Mouse (Mus musculus): ENCODE data around the gene Ankrd11. TPM values are rescaled to one million over a fixed set of nuclear protein-coding genes. Genes with fewer than 3 reads are reported as not detected.
A peak's percentile ranks its signal among the peaks of the same experiment; 100 is the strongest.

Gene Ankrd11
- total and polyA plus RNA-seq, 2 experiments from 2014 or later: 24.3 to 65.8 TPM

DNA sequence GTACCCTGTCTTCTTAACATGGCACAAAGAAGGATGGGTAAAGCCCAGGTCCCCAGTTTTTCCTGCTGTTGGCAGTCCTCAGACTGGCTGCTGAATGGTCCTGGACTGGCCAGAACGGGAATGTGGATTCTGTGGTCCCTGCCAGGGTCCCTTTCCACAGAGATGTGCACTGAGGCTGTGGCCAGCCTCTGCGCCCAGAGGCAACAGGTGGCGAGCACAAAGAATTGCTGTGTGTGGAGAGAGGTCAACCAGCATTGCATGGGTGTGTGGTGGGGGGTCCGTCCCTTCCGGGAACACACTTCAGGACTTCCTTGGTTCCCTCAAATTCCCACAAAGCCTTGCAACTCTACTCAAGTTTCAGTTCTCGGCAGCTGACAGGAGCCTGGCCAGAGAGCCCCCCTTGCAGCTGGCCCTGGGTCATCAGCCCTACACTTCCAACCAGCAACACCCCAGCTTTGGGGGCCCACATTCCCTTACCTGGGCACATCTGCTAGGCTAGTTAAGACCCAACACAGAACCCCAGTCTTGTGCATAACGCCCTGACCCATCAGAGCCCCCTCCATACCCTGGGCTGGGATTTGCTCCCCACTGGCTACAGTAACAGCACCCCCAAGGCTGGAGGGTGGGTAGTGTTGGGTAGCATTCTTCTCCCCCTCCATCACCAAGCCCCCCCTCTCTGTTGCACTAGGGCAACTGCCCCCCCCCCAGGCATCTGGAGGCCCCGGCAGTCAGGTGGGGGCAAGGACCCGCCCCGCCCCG is 192.7 kb downstream of the Ankrd11 start:
- no peaks in the 10 kb centered on the region for H3K9me3 ChIP-seq (replicated peaks; ENCODE audit: control insufficient read depth, low read length)
- no peak for DNase-seq (ENCODE audit: low spot score)
- WGBS: 81% methylated on average over 11 of the region's 11 CpGs
- H3K4me1 ChIP-seq (ENCODE audit: control insufficient read depth, insufficient read depth): 0 out of 2 replicates have a peak, but pooled peaks cover 5% of the 10 kb centered on the region
- ATAC-seq (ENCODE audit: insufficient read depth, low read depth): no peak
- TF ChIP-seq CTCF (IDR thresholded peaks at IDR 0.05; ENCODE audit: low read depth) (no peak), EP300 (IDR thresholded peaks at IDR 0.05; ENCODE audit: low read depth) (no peak)
- H3K36me3 ChIP-seq (replicated peaks; ENCODE audit: control insufficient read depth, insufficient read depth, low read length): no peaks in the 10 kb centered on the region
- H3K27me3 ChIP-seq (ENCODE audit: control insufficient read depth, insufficient read depth, low read length): 0 out of 2 replicates have a peak, but pooled peaks cover 3% of the 10 kb centered on the region
- no peak overlapping the region for H3K27ac ChIP-seq (ENCODE audit: low read depth)
- no peak overlapping the region for H3K4me2 ChIP-seq (ENCODE audit: low read depth, low read length)
- H3K9ac ChIP-seq (replicated peaks; ENCODE audit: low read depth, low read length): no peak overlapping the region
- H3K4me3 ChIP-seq (ENCODE audit: low read depth, low read length): no peak overlapping the region

DNA sequence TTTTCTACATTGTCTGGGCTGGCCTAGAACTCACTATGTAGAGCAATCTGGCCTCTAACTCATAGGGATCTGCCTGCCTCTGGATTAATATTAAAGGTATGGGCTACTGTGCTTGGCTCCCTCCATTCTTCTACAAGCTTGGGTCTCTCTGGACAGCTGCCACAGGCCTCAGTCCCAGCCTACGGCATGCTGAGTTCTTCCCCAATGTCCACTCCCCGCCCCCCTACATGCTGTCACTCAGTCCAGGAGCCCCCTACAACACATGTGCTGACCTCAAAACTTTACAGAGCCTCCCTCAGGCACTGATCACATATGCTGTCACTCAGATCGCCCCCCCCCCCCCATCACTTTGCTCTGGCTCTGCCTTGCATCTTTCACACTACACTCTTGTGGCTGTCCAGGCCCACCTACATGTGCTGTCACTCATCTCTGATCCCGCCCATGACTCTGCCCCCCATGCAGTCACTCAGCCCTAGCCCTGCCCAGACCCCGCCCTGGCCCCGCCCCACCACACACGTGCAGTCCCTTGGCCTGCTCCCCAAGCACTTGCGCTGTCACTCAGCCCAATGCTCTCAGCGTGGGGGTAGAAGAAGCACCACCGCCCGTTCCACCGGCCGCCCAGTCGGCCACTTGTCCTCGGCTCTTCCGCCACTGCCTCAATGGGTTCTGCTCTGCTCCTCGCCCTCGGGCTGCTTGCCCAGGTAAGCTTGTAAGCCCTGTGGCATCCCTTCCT is 194.1 kb downstream of the Ankrd11 start, which contains the start of gene Cdh15:
Cdh15 (plus strand) TSS at position 138 of the 733 bp plus-strand sequence.
- H3K9ac ChIP-seq (replicated peaks; ENCODE audit: low read depth, low read length): no peak within 1 kb of the TSS
- H3K27me3 ChIP-seq (ENCODE audit: control insufficient read depth, insufficient read depth, low read length): 0 out of 2 replicates have a peak, but pooled peaks cover 3% of the 10 kb centered on the region
- no peaks in the 10 kb centered on the region for H3K36me3 ChIP-seq (replicated peaks; ENCODE audit: control insufficient read depth, insufficient read depth, low read length)
- DNase-seq (ENCODE audit: low spot score) (peak; percentile 81), ATAC-seq (ENCODE audit: insufficient read depth, low read depth) (peak; percentile 93)
- H3K4me3 ChIP-seq (ENCODE audit: low read depth, low read length): no peak within 1 kb of the TSS
- H3K27ac ChIP-seq (ENCODE audit: low read depth): no peak within 1 kb of the TSS
- WGBS: 13% methylated on average over 18 of the region's 18 CpGs
- H3K4me2 ChIP-seq (ENCODE audit: low read depth, low read length): peak within 1 kb of the TSS; percentile 30; the same call in 1 of the 2 replicates
- H3K9me3 ChIP-seq (replicated peaks; ENCODE audit: control insufficient read depth, low read length): no peaks in the 10 kb centered on the region
- H3K4me1 ChIP-seq (ENCODE audit: control insufficient read depth, insufficient read depth): 0 out of 2 replicates have a peak, but pooled peaks cover 5% of the 10 kb centered on the region
- TF ChIP-seq CTCF (IDR thresholded peaks at IDR 0.05; ENCODE audit: low read depth): no peak
- no peak for TF ChIP-seq EP300 (IDR thresholded peaks at IDR 0.05; ENCODE audit: low read depth)

DNA sequence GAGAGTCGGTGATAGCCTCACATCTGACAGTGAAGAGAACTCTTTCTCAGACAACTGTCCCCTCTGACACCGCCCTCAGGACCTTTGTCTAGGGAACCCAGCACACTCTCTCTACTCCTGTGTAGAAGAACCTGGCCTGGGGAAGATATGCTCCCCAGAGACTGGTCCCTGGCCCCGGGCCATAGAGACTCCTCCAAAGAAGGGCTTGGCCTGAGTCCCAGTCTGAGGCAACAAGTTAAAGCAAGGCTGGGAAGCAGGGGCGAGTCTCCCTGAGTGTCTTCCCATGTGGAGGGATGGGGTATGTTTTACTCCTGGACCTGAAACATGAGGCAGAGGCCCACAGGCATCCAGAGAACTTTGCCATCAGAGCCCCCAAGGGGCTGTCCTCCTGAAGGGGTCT is 196.4 kb downstream of the Ankrd11 start:
- H3K36me3 ChIP-seq (replicated peaks; ENCODE audit: control insufficient read depth, insufficient read depth, low read length): no peaks in the 10 kb centered on the region
- DNase-seq (ENCODE audit: low spot score) (peak; percentile 18), ATAC-seq (ENCODE audit: insufficient read depth, low read depth) (no peak)
- no peaks in the 10 kb centered on the region for H3K9me3 ChIP-seq (replicated peaks; ENCODE audit: control insufficient read depth, low read length)
- WGBS: 43% methylated on average over 4 of the region's 4 CpGs
- H3K4me1 ChIP-seq (ENCODE audit: control insufficient read depth, insufficient read depth): 0 out of 2 replicates have a peak, but pooled peaks cover 5% of the 10 kb centered on the region
- no peak overlapping the region for H3K9ac ChIP-seq (replicated peaks; ENCODE audit: low read depth, low read length)
- no peak overlapping the region for H3K4me3 ChIP-seq (ENCODE audit: low read depth, low read length)
- 0 out of 2 replicates have a peak, but pooled peaks cover 3% of the 10 kb centered on the region for H3K27me3 ChIP-seq (ENCODE audit: control insufficient read depth, insufficient read depth, low read length)
- no peak overlapping the region for H3K27ac ChIP-seq (ENCODE audit: low read depth)
- no peak for TF ChIP-seq EP300 (IDR thresholded peaks at IDR 0.05; ENCODE audit: low read depth)
- no peak for TF ChIP-seq CTCF (IDR thresholded peaks at IDR 0.05; ENCODE audit: low read depth)
- H3K4me2 ChIP-seq (ENCODE audit: low read depth, low read length): no peak overlapping the region

DNA sequence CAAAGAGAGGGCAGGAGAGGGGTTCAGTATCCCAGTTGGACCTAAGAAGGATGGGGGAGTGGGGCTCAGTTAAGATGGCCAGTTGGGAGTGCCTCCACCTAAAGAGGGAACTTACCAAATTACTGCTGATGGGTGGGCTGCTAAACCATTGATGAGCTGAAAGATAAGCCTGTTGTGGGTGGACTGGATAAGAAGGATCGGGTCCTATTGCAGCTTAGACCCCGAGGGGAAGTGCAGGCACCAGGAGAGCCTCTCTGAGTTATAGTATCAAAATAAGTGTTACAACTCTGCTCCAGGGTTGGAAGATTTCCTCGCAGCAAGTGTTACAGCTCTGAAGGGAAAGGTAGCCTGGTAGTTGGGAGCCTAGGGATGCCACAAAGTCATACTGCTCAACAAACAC is 197.9 kb downstream of the Ankrd11 start:
- H3K4me2 ChIP-seq (ENCODE audit: low read depth, low read length): no peak overlapping the region
- no peaks in the 10 kb centered on the region for H3K9me3 ChIP-seq (replicated peaks; ENCODE audit: control insufficient read depth, low read length)
- WGBS: 65% methylated on average over 3 of the region's 3 CpGs
- H3K4me1 ChIP-seq (ENCODE audit: control insufficient read depth, insufficient read depth): 0 out of 2 replicates have a peak, but pooled peaks cover 5% of the 10 kb centered on the region
- H3K27me3 ChIP-seq (ENCODE audit: control insufficient read depth, insufficient read depth, low read length): 0 out of 2 replicates have a peak, but pooled peaks cover 3% of the 10 kb centered on the region
- H3K36me3 ChIP-seq (replicated peaks; ENCODE audit: control insufficient read depth, insufficient read depth, low read length): no peaks in the 10 kb centered on the region
- no peak overlapping the region for H3K27ac ChIP-seq (ENCODE audit: low read depth)
- DNase-seq (ENCODE audit: low spot score): no peak
- no peak overlapping the region for H3K4me3 ChIP-seq (ENCODE audit: low read depth, low read length)
- H3K9ac ChIP-seq (replicated peaks; ENCODE audit: low read depth, low read length): no peak overlapping the region
- ATAC-seq (ENCODE audit: insufficient read depth, low read depth): no peak
- TF ChIP-seq EP300 (IDR thresholded peaks at IDR 0.05; ENCODE audit: low read depth): no peak
- no peak for TF ChIP-seq CTCF (IDR thresholded peaks at IDR 0.05; ENCODE audit: low read depth)

DNA sequence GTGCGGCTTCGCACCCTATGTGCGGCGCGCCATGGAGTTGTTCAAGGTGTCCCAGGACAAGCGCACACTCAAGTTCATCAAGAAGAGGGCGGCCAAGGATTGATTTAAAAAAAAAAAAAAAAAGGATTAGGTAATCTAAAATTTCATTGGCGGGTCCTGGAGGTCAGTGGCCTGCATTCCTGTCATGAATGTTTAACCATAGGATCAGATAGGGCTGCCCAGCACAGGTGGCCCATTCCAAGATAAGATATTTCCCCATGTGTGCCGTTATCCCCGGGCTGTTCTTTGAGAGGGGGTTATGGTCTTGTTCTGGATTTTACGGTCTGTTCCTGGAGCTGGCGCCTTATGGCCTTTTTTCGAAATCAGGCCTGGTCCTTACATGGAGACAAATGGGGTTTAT is 205.4 kb downstream of the Ankrd11 start:
- WGBS: 85% methylated on average over 13 of the region's 13 CpGs
- Histone ChIP-seq H3K9ac (replicated peaks; ENCODE audit: low read depth, low read length) (no peak overlapping the region), H3K27me3 (ENCODE audit: control insufficient read depth, insufficient read depth, low read length) (0 out of 2 replicates have a peak, but pooled peaks cover 3% of the 10 kb centered on the region)

More for the DNA sequence above, 205.4 kb downstream of the Ankrd11 start:
- Histone ChIP-seq H3K27ac (ENCODE audit: low read depth) (no peak overlapping the region), H3K9me3 (replicated peaks; ENCODE audit: control insufficient read depth, low read length) (no peaks in the 10 kb centered on the region), H3K4me3 (ENCODE audit: low read depth, low read length) (no peak overlapping the region), H3K4me1 (ENCODE audit: control insufficient read depth, insufficient read depth) (no peaks in the 10 kb centered on the region), H3K36me3 (replicated peaks; ENCODE audit: control insufficient read depth, insufficient read depth, low read length) (no peaks in the 10 kb centered on the region), H3K4me2 (ENCODE audit: low read depth, low read length) (no peak overlapping the region)
- no peak for ATAC-seq (ENCODE audit: insufficient read depth, low read depth)
- TF ChIP-seq EP300 (IDR thresholded peaks at IDR 0.05; ENCODE audit: low read depth) (no peak), CTCF (IDR thresholded peaks at IDR 0.05; ENCODE audit: low read depth) (no peak)
- DNase-seq (ENCODE audit: low spot score): no peak

Data from heart, postnatal 0 days (tissue).